Mouse (Mus musculus): ENCODE results near the gene Gm3448. TPM values are rescaled to one million over a fixed set of nuclear protein-coding genes. Genes with fewer than 3 reads are reported as not detected.
"Not testable (repeated sequence)": the region's sequence is repeated elsewhere in the genome, so short reads cannot be mapped to it uniquely, and the experiment has no call there.

Gm3448 gene
- polyA plus RNA-seq, 2 experiments, result 2.1 to 2.6 TPM

DNA sequence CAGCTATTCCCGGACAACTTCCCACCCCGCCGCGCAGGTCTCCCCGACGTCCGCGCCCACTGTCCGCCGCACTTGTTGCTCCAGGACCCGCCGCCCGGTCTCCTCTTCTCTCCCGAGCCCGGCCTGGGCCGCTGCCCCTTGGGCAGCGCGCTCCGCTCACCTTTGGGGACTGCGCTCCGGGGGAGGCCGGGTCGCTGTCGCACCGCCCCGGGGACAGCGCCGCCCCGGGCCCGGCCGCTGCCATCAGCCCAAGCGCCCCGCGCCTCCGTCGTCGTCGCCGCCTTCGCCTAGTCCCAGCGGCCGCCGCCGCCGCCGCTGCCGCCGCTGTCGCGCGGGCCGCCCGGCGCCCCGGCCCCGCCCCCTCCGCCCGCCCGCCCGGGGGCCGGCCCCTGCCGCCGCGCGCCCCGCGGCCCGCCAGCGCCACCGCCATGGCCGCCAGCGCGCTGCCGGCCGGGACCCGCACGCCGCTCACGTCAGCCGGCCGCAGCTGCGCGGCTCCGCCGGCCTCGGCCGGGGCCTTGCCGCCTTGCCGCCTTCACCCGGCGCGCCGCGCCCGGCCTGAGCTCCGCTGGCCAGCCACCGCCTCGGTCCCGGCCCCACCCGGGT lies 80.3 kb downstream of the Gm3448 start, which contains the start of gene Phf10:
Phf10 (minus strand) TSS at position 323 of the 606 bp plus-strand sequence.
- H3K4me3 ChIP-seq (replicated peaks; ENCODE audit: low read length), result peak within 1 kb of the TSS; percentile 65
- WGBS, result 1% methylated on average over 34 of the region's 100 CpGs
- peak within 1 kb of the TSS; percentile 86 for H3K4me2 ChIP-seq (replicated peaks; ENCODE audit: low read depth, low read length, severe bottlenecking)
- H3K9me3 ChIP-seq (ENCODE audit: control insufficient read depth, low read length); H3K27ac ChIP-seq (replicated peaks; ENCODE audit: low read depth, low read length); H3K27me3 ChIP-seq (ENCODE audit: control insufficient read depth, insufficient read depth, low read length); H3K4me1 ChIP-seq (ENCODE audit: control insufficient read depth, insufficient read depth, low read length); DNase-seq (ENCODE audit: low spot score): not testable (repeated sequence)
- peak within 1 kb of the TSS; percentile 80 for H3K9ac ChIP-seq (ENCODE audit: low read depth, low read length, severe bottlenecking)
- peak; percentile 86 for ATAC-seq (ENCODE audit: low FRiP score, low read depth)
- H3K36me3 ChIP-seq (ENCODE audit: control insufficient read depth, insufficient read depth, low read length), result peaks cover 20% of the 10 kb centered on the region; the same call in 1 of the 2 replicates

DNA sequence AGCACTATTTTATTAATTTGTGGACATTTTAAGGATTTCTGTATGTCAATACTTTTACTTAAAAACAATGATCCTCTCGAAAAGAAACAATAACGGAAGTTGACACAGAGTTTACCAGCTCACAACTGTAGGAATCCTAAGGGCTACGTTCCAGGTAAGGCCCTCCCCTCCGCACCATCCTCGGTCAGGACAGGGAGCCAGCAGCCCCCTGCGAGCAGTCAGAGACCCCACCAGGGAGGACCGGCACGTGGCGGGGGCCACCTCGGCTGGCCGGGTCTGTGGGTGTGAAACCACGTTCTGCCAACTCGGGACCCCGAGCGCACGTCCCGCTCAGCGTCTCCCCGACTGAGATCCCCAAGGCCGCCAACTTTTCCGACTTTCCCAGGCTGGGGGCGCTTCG lies 80.8 kb downstream of the Gm3448 start:
- H3K4me2 ChIP-seq (replicated peaks; ENCODE audit: low read depth, low read length, severe bottlenecking), result peak overlapping the region; percentile 86
- H3K9ac ChIP-seq (ENCODE audit: low read depth, low read length, severe bottlenecking), result peak overlapping the region; percentile 80
- 0% methylated on average over 12 of the region's 23 CpGs for WGBS
- H3K9me3 ChIP-seq (ENCODE audit: control insufficient read depth, low read length), result no peaks in the 10 kb centered on the region
- H3K4me1 ChIP-seq (ENCODE audit: control insufficient read depth, insufficient read depth, low read length), result peaks cover 6% of the 10 kb centered on the region
- H3K4me3 ChIP-seq (replicated peaks; ENCODE audit: low read length), result peak overlapping the region; percentile 65
- ATAC-seq (ENCODE audit: low FRiP score, low read depth) (no peak), DNase-seq (ENCODE audit: low spot score) (no peak)
- H3K36me3 ChIP-seq (ENCODE audit: control insufficient read depth, insufficient read depth, low read length), result peaks cover 20% of the 10 kb centered on the region; the same call in 1 of the 2 replicates
- H3K27ac ChIP-seq (replicated peaks; ENCODE audit: low read depth, low read length), result no peak overlapping the region
- no peak for TF ChIP-seq POLR2A (IDR thresholded peaks at IDR 0.05; ENCODE audit: borderline replicate concordance, extremely low read depth, insufficient read depth, insufficient read length)
- no peaks in the 10 kb centered on the region for H3K27me3 ChIP-seq (ENCODE audit: control insufficient read depth, insufficient read depth, low read length)

DNA sequence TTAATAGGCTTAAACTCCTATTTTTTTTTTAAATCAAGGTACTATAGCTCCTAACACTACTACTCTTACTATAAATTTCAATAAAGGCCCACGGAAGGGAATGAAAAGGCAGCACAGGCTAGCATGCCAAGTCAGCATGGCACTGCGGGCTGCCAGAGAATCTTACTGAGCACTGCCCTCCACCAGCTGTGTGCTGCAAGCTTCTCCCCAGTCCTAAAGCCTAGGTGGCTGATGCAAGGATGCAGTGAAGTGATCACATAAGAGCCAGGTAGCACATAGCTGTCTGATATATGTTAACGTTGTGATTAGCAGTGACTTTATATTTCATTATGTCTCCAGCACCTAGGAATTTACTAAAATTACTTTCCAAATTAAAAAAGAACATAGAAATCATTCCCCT lies 81.4 kb downstream of the Gm3448 start:
- peaks cover 6% of the 10 kb centered on the region for H3K4me1 ChIP-seq (ENCODE audit: control insufficient read depth, insufficient read depth, low read length)
- WGBS, result 19% methylated on average over 3 of the region's 3 CpGs
- DNase-seq (ENCODE audit: low spot score), result no peak

DNA sequence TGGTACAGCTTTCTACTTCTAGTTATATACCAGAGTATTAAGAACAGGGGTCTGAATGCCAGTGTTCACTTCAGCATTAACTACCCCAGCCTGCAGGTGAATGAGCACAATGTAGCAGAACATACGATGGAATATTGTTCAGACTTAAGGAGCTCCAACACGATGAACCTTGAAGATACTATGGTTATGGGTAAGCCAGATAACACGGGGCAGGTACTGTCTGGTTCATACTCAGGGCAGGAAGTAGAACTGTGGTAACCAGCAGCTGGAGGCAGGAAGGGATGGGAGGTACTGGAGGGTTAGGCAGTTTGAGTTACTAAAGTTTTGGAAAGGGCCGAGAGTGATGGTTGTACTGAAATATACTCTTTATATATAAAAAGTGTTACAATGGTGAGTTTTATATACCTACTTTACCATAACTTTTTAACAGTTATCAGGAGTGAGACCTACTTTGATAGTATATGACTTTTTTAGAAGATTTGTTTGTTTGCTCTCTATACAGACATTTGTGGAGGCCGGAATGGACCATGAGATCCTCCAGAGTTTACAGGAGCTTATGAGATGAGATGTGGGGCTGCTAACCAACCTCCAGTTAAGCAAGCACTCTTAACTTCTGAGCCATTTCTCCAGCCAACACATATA lies 82.5 kb downstream of the Gm3448 start:
- ATAC-seq (ENCODE audit: low FRiP score, low read depth), result no peak
- 88% methylated on average over 5 of the region's 5 CpGs for WGBS
- Histone ChIP-seq H3K9me3 (ENCODE audit: control insufficient read depth, low read length) (no peaks in the 10 kb centered on the region), H3K9ac (ENCODE audit: low read depth, low read length, severe bottlenecking) (no peak overlapping the region), H3K27ac (replicated peaks; ENCODE audit: low read depth, low read length) (no peak overlapping the region), H3K27me3 (ENCODE audit: control insufficient read depth, insufficient read depth, low read length) (no peaks in the 10 kb centered on the region), H3K36me3 (ENCODE audit: control insufficient read depth, insufficient read depth, low read length) (peaks cover 31% of the 10 kb centered on the region), H3K4me2 (replicated peaks; ENCODE audit: low read depth, low read length, severe bottlenecking) (no peak overlapping the region), H3K4me1 (ENCODE audit: control insufficient read depth, insufficient read depth, low read length) (peaks cover 6% of the 10 kb centered on the region), H3K4me3 (replicated peaks; ENCODE audit: low read length) (no peak overlapping the region)
- TF ChIP-seq POLR2A (IDR thresholded peaks at IDR 0.05; ENCODE audit: borderline replicate concordance, extremely low read depth, insufficient read depth, insufficient read length), result no peak
- DNase-seq (ENCODE audit: low spot score), result no peak

More for the DNA sequence above, 81.4 kb downstream of the Gm3448 start:
- peaks cover 21% of the 10 kb centered on the region for H3K36me3 ChIP-seq (ENCODE audit: control insufficient read depth, insufficient read depth, low read length)
- no peak overlapping the region for H3K27ac ChIP-seq (replicated peaks; ENCODE audit: low read depth, low read length)
- no peak for TF ChIP-seq POLR2A (IDR thresholded peaks at IDR 0.05; ENCODE audit: borderline replicate concordance, extremely low read depth, insufficient read depth, insufficient read length)
- H3K9me3 ChIP-seq (ENCODE audit: control insufficient read depth, low read length), result no peaks in the 10 kb centered on the region
- no peak for ATAC-seq (ENCODE audit: low FRiP score, low read depth)
- peak overlapping the region; percentile 38; the same call in 1 of the 2 replicates for H3K9ac ChIP-seq (ENCODE audit: low read depth, low read length, severe bottlenecking)
- no peaks in the 10 kb centered on the region for H3K27me3 ChIP-seq (ENCODE audit: control insufficient read depth, insufficient read depth, low read length)
- H3K4me2 ChIP-seq (replicated peaks; ENCODE audit: low read depth, low read length, severe bottlenecking), result peak overlapping the region; percentile 86
- peak overlapping the region; percentile 65 for H3K4me3 ChIP-seq (replicated peaks; ENCODE audit: low read length)

DNA sequence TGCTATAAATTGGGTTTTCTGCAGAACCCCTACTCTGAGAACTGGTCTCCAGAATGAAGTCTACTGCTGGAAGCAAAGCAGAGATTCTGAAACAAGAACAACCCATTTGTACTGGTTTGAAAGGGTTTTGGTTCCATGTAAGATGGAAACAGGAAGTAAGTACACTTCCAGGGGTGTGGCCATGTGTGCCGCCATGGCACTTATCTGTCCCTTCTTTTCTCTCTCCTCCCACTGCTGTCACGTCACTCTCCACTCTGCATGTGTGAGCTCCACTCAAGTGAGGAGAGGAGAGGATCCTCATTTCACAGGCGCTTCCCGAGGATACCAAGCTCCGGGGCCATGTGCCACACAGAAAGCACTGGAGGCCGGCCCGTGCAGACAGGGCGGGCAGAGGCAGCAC lies 87.9 kb downstream of the Gm3448 start:
- Histone ChIP-seq H3K36me3 (ENCODE audit: control insufficient read depth, insufficient read depth, low read length) (peaks cover 71% of the 10 kb centered on the region), H3K9ac (ENCODE audit: low read depth, low read length, severe bottlenecking) (no peak overlapping the region), H3K27ac (replicated peaks; ENCODE audit: low read depth, low read length) (no peak overlapping the region), H3K4me2 (replicated peaks; ENCODE audit: low read depth, low read length, severe bottlenecking) (no peak overlapping the region), H3K4me3 (replicated peaks; ENCODE audit: low read length) (no peak overlapping the region), H3K27me3 (ENCODE audit: control insufficient read depth, insufficient read depth, low read length) (no peaks in the 10 kb centered on the region), H3K4me1 (ENCODE audit: control insufficient read depth, insufficient read depth, low read length) (no peaks in the 10 kb centered on the region), H3K9me3 (ENCODE audit: control insufficient read depth, low read length) (no peaks in the 10 kb centered on the region)
- no peak for TF ChIP-seq POLR2A (IDR thresholded peaks at IDR 0.05; ENCODE audit: borderline replicate concordance, extremely low read depth, insufficient read depth, insufficient read length)
- 90% methylated on average over 8 of the region's 8 CpGs for WGBS
- DNase-seq (ENCODE audit: low spot score) (no peak), ATAC-seq (ENCODE audit: low FRiP score, low read depth) (no peak)

Data from limb, embryonic 14.5 days (tissue).